Mouse (Mus musculus): ENCODE results near the gene Dctd.

Dctd gene

GRCm38 (mm10) chr8:48098792-48099191, at the start of gene Dctd:
Gene Dctd (plus strand): TSS chr8:48099092.
- 89% methylated on average over 12 of the region's 12 CpGs for WGBS

GRCm38 (mm10) chr8:48053611-48054010, 45.3 kb upstream of the Dctd start:
- WGBS: 91% methylated on average over 5 of the region's 5 CpGs

- WGBS: 69% methylated on average over 5 of the region's 5 CpGs
Measured at GRCm38 (mm10) chr8:48063526-48064072, 35.3 kb upstream of the Dctd start.

GRCm38 (mm10) chr8:48074149-48074548, 24.7 kb upstream of the Dctd start:
- WGBS: 91% methylated on average over 2 of the region's 2 CpGs

- 57% methylated on average over 10 of the region's 10 CpGs for WGBS
Measured at GRCm38 (mm10) chr8:48082343-48082742, 16.5 kb upstream of the Dctd start.

GRCm38 (mm10) chr8:48090661-48091060, 8.2 kb upstream of the Dctd start:
- 67% methylated on average over 8 of the region's 8 CpGs for WGBS

- WGBS: 96% methylated on average over 5 of the region's 5 CpGs
Measured at GRCm38 (mm10) chr8:48095378-48095777, 3.5 kb upstream of the Dctd start.

- WGBS: 5% methylated on average over 21 of the region's 21 CpGs
Measured at GRCm38 (mm10) chr8:48097131-48097794, 1.6 kb upstream of the Dctd start.

- 60% methylated on average over 13 of the region's 13 CpGs for WGBS
Measured at GRCm38 (mm10) chr8:48098081-48098639, 732 bp upstream of the Dctd start.

- WGBS: 79% methylated on average over 14 of the region's 14 CpGs
Measured at GRCm38 (mm10) chr8:48100100-48100787, 1.4 kb downstream of the Dctd start.

GRCm38 (mm10) chr8:48109373-48109855, 10.5 kb downstream of the Dctd start:
- WGBS: 41% methylated on average over 5 of the region's 5 CpGs

GRCm38 (mm10) chr8:48109856-48110780, 11.2 kb downstream of the Dctd start:
- WGBS: under 1% methylated on average over 61 of the region's 61 CpGs

GRCm38 (mm10) chr8:48114591-48114990, 15.7 kb downstream of the Dctd start:
- WGBS: 81% methylated on average over 6 of the region's 6 CpGs

- 95% methylated on average over 1 of the region's 1 CpGs for WGBS
Measured at GRCm38 (mm10) chr8:48122991-48123390, 24.1 kb downstream of the Dctd start.

GRCm38 (mm10) chr8:48124857-48125256, 26.0 kb downstream of the Dctd start:
- WGBS: 86% methylated on average over 8 of the region's 8 CpGs

- 91% methylated on average over 13 of the region's 13 CpGs for WGBS
Measured at GRCm38 (mm10) chr8:48126954-48127353, 28.1 kb downstream of the Dctd start.

- 94% methylated on average over 8 of the region's 8 CpGs for WGBS
Measured at GRCm38 (mm10) chr8:48130266-48130665, 31.4 kb downstream of the Dctd start.

- 90% methylated on average over 5 of the region's 5 CpGs for WGBS
Measured at GRCm38 (mm10) chr8:48133321-48133720, 34.4 kb downstream of the Dctd start.

GRCm38 (mm10) chr8:48136804-48137650, 38.1 kb downstream of the Dctd start:
- 70% methylated on average over 30 of the region's 30 CpGs for WGBS

GRCm38 (mm10) chr8:48137651-48137937, 38.7 kb downstream of the Dctd start:
- 84% methylated on average over 3 of the region's 3 CpGs for WGBS

- 84% methylated on average over 5 of the region's 5 CpGs for WGBS
Measured at GRCm38 (mm10) chr8:48141023-48141422, 42.1 kb downstream of the Dctd start.
